Mouse (Mus musculus) lung, adult 18-20 months (tissue): ENCODE results near the gene Fyttd1.
"Not testable (repeated sequence)": the region's sequence is repeated elsewhere in the genome, so short reads cannot be mapped to it uniquely, and the experiment has no call there.

Source experiments
- DNase-seq, 2 experiments: peaks; one replicate each; pipeline ENCODE4 v3.0.0; 2022; ENCODE audit warnings: mixed read lengths in 2 of 2

Gene Fyttd1

DNA sequence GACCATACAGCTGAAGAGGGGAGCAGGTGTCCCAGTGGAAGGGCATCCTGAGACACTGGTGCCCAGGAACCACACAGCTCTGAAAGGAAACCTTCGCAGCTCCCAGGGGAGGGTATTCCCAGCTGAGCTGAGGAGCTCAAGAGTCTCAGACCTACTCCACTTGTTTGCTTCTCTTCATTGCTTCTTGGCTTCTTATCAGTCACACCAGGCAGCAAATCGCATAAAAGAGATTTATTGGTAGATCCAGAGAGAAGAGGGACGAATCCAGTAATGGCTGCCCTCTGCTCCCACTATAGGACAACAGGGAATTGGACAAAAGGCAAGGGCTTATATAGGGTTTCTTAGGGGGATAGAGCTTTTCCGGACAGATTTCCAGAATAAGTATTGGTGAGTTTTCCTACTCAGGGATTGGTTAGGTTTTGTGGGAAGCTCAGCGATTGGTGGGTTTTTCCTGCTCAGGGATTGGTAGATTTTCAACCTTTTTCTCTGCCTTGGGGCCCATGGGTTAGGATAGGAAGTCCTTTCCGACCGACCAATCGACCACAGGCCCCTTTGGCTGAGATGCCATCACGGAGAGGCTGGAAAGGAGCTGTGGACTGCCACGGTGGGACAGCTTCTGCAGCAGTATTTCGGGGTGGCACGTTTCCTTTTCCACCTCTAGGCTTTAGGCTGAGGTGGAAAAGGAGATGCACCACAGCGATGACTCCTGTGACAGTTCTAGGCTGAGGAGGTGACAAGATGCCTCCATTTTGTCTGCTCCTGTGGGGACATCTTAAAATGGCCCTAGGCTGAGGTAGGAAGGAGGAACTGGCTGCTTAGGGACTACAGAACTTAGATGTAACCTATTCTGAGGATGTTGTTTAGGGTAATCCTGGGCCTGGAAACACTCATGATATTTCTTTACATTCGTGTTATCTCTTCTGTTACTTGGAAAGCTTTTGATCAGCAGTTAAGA is 1.9 kb downstream of the Fyttd1 start:
- DNase-seq: no peak

DNA sequence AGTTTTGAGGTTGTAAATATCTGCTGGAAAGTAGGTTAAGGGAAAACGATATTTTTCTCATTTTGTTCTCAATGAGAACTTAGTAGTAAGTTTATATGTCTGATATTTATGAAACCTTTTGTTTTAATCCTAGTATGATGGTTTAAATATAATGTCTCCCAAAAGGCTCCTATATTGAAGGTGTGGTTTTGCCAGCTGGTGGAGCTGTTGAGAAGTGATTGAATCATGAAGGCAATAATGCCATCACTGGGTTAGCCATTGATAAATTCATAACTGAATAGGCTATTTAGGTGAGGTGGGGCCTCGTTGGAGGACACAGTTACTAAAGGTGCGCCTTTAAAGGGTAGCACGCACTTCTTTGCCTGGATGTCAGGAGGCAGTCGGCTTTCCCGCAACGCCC is 4.2 kb downstream of the Fyttd1 start:
- no peak for DNase-seq

DNA sequence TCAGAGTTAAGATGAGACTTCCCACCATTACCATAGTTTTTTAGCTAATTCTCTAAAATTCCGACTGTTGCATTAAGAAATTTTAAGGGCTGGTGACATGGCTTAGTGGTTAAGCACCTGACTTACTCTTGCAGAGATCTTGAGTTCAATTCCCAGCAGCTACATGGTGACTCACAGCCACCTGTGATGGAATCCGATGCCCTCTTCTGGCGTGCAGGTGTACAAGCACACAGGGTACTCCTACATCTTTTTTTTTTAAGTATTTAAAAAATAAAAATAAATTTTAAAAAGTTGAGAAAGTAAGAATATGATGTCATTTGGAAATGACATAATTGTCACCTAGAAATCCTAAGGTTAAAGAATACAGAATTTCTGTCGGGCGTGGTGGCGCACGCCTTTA is 10.7 kb downstream of the Fyttd1 start:
- no peak for DNase-seq

DNA sequence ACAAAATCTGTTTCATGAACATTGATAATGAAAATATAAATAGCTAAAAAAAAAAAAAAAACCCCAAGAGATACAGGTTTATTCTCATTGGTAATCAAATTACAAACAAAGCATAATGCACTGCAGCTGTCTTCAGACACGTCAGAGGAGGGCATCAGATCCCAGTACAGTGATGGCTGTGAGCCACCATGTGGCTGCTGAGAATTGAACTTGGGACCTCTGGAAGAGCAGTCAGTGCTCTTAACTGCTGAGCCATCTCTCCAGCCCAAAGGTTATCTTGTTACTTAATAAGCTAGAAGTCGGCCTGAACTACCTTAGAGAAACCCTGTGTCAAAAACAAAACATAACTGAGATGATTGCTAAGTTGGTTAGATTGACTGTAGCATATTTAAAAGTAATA is 12.6 kb downstream of the Fyttd1 start:
- DNase-seq: no peak

DNA sequence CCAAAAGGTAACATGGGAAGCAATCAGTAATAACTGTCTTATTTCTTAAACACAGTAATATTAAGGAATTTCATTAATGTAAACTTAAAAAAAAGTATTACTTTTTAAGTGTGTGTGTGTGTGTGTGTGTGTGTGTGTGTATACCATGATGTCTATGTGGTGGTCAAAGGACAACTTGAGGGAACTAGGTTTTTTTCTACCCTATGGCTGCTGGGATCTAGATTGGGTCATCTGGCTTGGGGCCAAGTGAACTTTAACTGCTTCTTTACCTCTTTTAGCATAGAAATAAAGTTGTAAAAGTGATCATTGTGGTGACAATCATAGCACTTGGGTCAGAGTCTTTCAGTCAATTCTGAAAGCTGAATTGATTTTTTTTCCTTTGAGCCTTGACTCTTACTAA is 18.8 kb downstream of the Fyttd1 start:
- no peak for DNase-seq

DNA sequence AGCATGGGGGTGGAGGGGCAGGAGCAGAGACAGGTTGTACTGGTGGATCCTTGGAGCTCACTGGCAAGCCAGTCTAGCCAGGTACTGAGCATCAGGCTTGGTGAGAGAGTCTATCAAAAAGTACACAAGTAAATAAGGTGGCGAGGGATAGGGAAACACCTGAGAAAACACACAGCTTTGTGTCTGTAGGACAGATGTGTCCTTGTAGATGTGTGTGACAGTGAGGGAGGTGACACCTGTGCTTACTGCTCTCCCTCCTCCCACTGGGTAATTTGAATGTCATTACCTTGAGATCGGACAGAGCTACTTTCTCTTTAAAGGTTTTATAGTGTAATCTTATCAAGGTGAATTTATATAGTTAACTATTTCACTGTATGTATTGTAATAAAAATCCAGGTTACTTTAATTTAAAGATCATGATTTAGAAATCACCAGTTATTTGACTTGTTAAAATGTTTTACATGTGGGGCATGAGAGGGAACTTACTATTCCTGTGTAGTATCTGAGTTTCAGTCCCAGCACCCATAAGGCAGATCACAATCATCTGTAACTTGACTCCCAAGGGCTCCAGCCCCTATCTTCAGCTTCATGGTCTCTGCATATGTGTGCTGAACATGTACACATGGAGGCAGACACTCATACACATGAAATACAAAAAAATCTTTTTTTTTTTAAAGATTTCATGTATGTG is 24.2 kb downstream of the Fyttd1 start:
- no peak for DNase-seq

DNA sequence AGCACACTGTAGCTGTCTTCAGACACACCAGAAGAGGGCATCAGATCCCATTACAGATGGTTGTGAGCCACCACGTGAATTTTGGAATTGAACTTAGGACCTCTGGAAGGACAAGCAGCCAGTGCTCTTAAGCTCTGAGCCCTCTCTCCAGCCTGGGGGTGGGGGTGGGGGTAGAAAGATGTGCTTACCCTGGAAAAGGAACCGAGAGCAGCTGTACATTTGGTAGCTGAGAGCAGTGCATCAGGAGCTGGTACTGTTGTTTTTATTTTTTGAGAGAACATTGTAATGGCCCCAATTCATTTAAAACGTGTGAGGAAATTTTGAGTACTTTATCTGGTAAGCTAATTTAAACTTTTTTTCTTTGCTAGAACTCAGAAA is 24.7 kb downstream of the Fyttd1 start:
- no peak for DNase-seq

DNA sequence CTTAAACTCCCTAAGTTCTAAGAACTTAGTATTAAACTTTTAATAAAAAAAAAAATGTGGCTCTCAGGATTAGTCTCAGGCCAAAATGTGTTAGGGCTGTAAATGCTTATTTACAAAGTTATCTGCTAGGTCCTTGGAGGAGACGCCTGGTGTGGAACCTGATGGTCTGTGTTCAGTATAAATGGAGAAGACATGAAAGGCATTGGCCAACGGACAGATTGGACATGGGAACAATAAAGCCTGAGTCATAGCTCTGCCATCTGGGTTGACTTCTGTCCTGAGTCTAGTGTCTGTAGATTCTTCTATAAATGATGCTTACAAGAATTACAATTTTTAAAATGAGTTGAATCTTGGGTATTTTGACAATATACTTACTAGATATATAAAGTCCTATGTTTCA is 28.9 kb downstream of the Fyttd1 start:
- DNase-seq: no peak

DNA sequence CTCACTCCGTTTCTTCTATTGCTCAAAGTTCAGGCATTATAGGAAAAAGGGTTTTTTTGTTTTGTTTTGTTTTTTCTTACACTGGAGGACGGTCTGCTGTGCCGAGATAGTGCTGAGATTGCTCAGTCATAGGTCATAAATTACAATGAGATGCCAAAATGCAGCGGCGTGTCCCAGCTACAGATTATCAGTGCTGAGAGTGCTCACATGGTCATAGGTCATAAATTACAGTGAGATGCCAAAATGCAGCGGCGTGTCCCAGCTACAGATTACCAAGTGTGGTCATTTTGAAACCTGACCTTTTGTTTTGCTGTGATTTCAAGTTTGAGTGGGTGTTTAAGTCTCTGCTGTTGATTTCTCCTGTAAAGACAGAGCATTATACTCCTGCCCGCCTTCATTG is 29.4 kb downstream of the Fyttd1 start:
- DNase-seq: peak in 1 of 2 experiments; percentile 12

DNA sequence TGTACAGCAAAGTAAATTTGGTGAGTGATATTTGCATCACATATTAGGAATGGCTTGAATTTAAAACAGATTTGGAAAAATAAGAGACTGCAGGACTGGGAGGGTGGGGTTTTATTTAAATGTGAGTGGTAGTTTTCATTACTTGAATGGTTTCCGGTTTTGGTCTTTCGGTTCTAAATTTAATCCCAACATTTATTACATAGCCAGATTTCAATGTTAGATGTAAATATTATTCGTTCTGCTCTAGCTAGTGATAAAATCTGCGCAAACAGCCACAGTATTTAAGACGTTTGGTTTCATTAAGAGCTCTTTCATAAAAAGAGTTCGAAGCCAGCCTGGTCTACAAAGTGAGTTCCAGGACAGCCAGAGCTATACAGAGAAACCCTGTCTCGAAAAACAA is 35.9 kb downstream of the Fyttd1 start:
- DNase-seq: no peak

DNA sequence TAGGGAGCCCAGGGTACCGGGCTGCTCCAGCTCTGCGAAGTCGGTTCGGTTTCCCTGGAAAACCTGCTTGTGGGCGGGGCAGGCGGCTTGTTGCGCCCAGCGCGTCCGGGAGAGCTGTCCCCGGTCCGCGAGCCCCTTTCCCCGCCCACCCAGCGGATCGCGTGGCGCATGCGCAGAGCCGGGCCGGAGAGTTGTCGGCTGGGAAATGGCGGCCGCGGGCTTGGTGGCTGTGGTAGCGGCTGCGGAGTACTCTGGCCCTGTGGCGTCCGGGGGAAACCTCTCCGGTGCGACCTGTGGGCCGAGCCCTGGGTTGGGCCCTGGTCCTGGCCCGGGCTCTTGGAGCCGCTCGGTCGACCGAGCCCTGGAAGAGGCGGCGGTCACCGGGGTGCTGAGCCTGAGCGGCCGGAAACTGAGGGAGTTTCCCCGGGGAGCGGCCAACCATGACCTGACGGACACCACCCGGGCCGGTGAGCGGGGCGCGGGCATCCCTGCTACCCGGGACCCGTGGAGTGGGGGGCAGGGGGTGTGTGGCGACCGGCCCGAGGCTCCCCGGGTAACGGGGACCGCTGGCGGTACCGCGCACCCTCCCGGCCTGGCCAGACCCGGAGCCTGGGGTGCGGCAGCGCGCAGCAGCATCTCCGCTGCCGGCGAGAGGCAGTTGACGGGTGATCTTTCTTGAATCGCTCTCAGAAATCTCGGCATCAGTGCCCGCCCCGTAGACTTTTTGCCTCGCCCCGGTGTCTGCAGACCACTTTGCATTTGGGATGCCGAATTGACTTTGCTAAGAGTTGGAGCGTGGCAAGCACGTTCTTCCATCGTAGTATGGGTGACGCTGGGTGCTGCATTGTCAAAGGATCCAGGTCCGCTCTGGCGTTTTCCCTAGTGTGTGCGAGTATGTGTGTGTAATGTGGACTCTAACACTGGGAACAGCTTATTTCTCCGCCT is 36.9 kb downstream of the Fyttd1 start, which contains the start of gene Lrch3:
Lrch3 (plus strand) TSS at position 164 of the 945 bp plus-strand sequence.
- peak; percentile 94 to 96 for DNase-seq

DNA sequence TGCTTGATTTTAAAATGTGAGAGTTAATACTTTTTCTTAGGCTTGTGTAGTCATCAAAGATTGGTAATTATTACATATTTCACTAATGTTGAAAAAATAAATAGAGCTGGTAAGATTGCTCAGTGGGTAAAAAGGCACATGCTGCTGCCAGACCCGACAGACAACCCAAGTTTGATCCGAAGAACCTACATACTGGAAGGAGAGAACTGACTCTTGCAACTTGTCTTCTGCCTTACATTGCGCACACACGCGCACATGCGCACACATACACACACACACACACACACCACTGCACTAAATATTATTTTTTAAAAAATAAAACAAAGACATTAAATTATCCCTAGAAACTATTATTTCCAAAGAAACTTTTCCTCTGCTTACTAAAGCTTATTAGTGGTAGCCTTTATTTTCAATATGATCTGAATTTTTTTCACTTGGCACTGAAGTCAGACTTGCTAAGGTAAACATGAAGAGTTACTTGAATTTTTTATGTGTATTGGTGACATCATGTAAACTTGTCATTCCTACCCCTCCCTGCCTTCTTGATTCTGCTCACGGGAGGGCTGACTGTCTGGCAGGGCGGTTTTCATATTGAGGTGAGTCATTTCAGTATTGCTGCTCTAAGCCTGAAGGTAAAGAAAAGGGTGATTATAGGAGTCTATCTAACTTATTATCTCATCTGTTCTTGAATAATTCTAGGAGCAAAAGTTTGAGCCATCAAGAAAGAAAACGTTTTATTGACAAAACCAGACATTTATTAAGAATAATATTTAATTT is 38.2 kb downstream of the Fyttd1 start:
- DNase-seq: no peak

DNA sequence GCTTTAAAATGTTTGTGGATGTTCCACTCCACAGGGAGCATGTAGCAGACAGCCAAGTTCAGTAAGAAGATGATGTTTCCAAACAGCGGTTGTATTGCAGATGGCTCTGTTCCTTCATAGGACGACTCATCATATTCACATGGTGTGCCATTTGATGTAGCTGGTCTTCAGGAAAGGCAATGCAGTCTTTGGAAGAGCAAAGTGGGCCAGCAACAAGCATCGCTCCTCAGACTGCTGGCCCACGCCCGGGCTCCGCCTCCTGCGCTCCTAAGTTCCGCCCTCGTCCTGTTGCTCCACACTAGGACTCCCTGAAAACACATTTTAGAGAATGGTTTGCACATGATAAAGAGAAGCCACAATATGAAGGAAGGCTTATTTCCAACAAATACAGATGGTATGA is 49.3 kb downstream of the Fyttd1 start:
- not testable (repeated sequence) for DNase-seq

DNA sequence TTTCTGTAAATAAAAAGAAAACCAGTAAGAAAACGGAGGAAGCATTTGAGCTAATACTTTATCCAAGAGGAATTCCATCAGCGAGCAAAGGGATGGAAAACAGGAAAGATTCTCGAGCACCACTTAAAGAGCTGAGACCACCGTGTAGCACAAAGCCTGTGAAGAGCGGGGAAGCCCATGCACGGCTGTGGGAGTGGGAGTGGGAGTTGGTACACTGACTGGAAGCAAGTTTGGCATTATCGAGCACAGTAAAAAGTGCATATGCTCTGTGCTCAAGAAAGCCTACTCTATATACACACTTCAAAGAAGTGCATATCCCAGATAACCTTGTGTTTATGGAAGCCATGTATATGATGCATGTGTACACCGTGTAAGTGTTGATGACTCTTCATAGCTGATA is 49.7 kb downstream of the Fyttd1 start:
- DNase-seq: no peak

DNA sequence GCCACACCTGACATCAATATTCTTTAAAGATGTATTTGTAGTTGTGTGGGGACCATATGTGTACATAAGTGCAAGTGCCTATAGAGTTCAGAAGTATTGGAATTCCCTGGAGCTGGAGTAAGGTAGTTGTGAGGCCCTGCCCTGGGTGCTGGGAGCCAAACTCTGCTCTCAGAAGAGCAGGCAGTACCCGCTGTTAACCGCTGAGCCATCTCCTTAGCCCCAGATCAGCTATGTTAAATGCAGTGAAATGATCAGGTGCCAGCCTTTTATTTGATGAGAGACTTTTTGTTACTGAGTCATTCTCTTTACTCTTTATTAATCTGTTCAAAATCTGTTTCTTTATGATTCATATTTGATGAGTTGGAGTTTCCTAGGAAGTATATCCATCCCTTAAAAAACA is 52.6 kb downstream of the Fyttd1 start:
- no peak for DNase-seq

DNA sequence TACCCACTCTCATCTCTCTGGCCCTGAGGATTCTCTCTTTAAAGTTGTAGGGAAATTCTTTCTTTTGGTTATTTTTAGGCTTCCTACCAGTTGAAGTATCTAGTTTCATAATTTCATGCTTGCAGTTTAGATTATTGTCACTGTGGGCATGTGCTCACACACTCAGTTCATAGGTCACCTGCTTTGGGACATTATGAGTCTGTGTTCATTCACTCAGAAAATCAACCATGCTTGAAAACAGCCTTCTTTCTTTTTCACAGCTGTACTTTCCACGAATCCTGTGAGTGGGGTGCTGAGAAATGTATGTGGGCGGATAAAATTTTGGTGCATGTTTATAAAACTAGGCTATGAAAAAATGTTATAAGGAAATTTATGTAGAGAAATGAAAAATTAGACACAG is 57.2 kb downstream of the Fyttd1 start:
- peak in 1 of 2 experiments; percentile 11 for DNase-seq

DNA sequence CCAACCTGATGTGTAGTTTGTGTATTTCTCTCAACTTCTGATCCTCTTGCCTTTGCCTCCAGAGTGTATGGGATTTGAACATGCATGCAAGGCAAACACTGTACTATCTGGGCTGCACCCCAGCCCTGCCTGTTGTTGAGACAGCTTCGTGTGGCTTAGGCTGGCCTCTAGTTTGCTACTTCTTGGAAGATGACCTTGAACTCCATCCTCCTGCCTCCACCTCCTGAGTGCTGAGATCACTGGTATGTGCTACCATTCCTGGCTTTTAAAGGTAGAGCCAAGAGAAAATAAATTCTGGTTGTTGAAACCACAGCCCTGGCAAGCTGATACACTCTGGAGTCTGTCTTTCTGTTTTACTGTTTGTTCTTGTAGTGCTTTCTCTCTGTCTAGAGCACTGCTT is 57.8 kb downstream of the Fyttd1 start:
- DNase-seq: no peak

DNA sequence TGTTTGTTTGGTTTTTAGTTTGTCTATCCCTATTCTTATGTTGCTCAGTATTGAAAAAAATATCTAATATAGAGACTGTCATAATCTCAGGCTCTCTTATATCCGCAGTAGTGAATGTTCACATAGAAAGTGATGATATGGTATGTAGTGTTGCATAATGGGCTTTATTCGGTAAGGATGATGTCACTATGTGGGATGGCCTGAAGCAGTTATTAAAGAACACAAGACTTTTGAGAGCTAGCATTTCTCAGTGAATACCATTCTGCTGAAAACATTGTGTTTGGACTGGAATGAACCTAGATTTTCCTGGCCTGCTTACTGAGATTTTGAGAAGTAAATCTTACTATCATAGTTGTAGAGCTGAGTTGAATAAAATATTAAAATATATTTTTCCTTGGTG is 60.1 kb downstream of the Fyttd1 start:
- no peak for DNase-seq

DNA sequence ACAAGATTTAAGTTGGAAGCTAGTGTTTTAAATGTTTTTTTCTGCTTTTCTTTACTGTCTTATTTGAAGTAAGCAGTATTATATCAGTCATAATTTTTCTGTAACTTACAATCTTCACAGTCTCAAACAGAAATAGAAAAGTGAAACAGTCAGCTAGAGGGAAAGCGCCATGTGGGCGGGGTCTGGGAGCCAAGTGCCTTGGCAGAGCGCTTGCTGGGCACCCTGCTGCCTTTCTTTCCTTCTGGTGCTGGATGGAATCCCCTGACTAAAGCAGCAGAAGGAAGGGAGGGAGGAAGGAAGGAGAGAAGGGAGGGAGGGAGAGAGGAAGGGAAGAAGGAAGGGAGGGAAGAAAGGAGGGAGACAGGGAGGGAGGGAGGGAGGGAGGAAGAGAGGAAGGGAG is 62.0 kb downstream of the Fyttd1 start:
- peak; percentile 15 to 36 for DNase-seq

DNA sequence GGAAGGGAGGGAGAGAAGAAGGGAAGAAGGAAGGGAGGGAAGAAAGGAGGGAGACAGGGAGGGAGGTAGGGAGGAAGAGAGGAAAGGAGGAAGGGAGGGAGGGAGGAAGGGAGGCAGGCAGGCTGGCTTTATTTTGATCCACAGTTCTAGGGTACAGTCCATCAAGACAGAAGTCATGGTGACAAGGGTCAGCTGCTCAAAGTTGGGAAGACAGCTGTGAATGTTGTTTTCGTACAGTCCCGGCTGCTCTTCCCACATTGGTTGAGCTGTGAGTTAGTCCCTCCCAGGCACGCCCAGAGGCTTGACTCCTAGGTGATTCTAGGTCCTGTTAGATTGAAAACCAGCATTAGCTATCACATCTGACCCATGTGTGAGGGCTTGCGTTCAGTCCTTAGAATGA is 62.4 kb downstream of the Fyttd1 start:
- DNase-seq: not testable (repeated sequence)

DNA sequence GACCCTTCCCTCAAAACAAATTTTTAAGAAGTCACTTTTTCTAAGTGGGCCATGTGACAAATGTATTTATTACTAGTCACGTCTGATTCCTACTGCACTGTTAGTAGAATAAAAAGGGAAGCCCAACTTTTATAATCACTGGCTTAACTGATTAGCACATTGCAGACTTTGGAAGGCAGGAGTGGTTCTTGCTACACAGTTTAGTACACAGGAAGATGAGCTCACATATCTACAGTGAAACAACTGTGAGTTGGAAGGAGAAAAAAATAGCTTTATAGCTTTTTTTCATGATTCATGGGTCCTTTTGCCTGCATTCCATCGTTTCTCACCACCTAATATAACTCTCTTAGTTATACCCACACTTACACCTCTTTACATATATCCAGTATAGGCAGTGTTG is 63.9 kb downstream of the Fyttd1 start:
- DNase-seq: not testable (repeated sequence)

DNA sequence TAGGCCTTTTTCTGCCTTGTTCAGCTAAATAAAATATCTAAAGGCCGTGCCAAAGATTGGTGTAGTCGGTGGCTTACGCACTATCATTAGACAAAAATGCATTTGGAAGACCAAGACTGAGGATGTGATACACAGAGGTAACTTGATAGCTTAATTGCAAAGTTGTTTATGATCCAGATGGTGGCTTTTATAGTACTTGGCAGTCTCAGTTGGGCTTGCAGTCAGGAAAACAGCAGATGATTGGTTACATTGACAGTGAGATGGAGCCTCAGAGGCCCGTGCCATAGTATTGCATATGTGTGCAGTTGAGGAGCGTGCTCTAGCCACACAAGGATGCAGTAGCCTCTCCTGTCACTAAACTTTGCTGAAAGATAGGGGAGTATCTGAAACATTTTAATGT is 65.4 kb downstream of the Fyttd1 start:
- no peak for DNase-seq
